Mouse (Mus musculus) granulocyte monocyte progenitor cell, adult 5-6 weeks (primary cell): ENCODE results near the gene Gsdmc4. TPM values are rescaled to one million over a fixed set of nuclear protein-coding genes. Genes with fewer than 3 reads are reported as not detected.

Source experiments
- total RNA-seq, 2 experiments: library from RNA; stranded (forward) in 1 of 2; stranded (reverse) in 1 of 2; fragments of 200-712, 200-1000 nt in 1 of 2; fragments of >200 nt in 1 of 2; fragmentation: Nextera tagmentation in 1 of 2; gene quantifications; 2 replicates each; pipeline ENCODE4 v1.2.3; 2014 to 2017

Gene Gsdmc4
- total RNA-seq, 2 experiments from 2014 or later = not detected

Other genes starting within 250 kb of the Gsdmc4 start
- gene Gsdmc2, start 67.1 kb downstream of the Gsdmc4 start, total RNA-seq (2014; fragmentation: Nextera tagmentation) = not detected in 2 replicates
- not detected in 2 replicates for gene Gsdmc2, start 67.1 kb downstream of the Gsdmc4 start, total RNA-seq (2017)
- not detected in 2 replicates for gene Gsdmc3, start 33.7 kb downstream of the Gsdmc4 start, total RNA-seq (2014; fragmentation: Nextera tagmentation)
- gene Gsdmc3, start 33.7 kb downstream of the Gsdmc4 start, total RNA-seq (2017) = not detected in 2 replicates
- gene Fam49b, start 148.2 kb upstream of the Gsdmc4 start, total RNA-seq (2014; fragmentation: Nextera tagmentation) = 245 and 269 TPM in 2 replicates
- 248 and 302 TPM in 2 replicates for gene Fam49b, start 148.2 kb upstream of the Gsdmc4 start, total RNA-seq (2017)